Mouse (Mus musculus) testis, adult 2 months (tissue): ENCODE measurements around the gene Pcna. TPM values are rescaled to one million over a fixed set of nuclear protein-coding genes. Genes with fewer than 3 reads are reported as not detected.
"Not testable (repeated sequence)": the region's sequence is repeated elsewhere in the genome, so short reads cannot be mapped to it uniquely, and the experiment has no call there.

Experiments
- H3K27ac ChIP-seq: fragments of 200-500 bp; 2 replicates; pipeline ENCODE4 v1.5.1; 2012; ENCODE audit warnings: low read depth, low read length; ENCODE audit not compliant: control insufficient read depth, insufficient read depth
- H3K27me3 ChIP-seq: fragments of 200-500 bp; 2 replicates; pipeline ENCODE4 v1.6.1; 2012; ENCODE audit warnings: mild to moderate bottlenecking, low read length, moderate library complexity; ENCODE audit not compliant: control insufficient read depth, insufficient read depth
- H3K36me3 ChIP-seq: fragments of 200-500 bp; 2 replicates; pipeline ENCODE4 v1.6.1; 2012; ENCODE audit warnings: mild to moderate bottlenecking, low read length; ENCODE audit not compliant: control insufficient read depth, insufficient read depth
- H3K4me1 ChIP-seq: fragments of 200-500 bp; 2 replicates; pipeline ENCODE4 v1.6.1; 2012; ENCODE audit warnings: low read length; ENCODE audit not compliant: control insufficient read depth, insufficient read depth
- H3K4me3 ChIP-seq: fragments of 200-500 bp; 2 replicates; pipeline ENCODE4 v1.5.1; 2012; ENCODE audit warnings: low read depth, mild to moderate bottlenecking, low read length, moderate library complexity, mixed read lengths; ENCODE audit not compliant: control insufficient read depth
- CTCF ChIP-seq: fragments of 200-500 bp; IDR thresholded peaks from 2 replicates; pipeline ENCODE4 v1.5.1; 2012; ENCODE audit warnings: low read depth, mild to moderate bottlenecking, inconsistent platforms, low read length, moderate library complexity; ENCODE audit not compliant: control insufficient read depth, insufficient read depth, insufficient replicate concordance
- POLR2A ChIP-seq: fragments of 200-500 bp; IDR thresholded peaks from 2 replicates; pipeline ENCODE4 v1.6.1; 2012; ENCODE audit warnings: low read depth, mild to moderate bottlenecking, inconsistent platforms, low read length, moderate library complexity; ENCODE audit not compliant: control insufficient read depth
- polyA plus RNA-seq: library from polyadenylated mRNA; depleted of rRNA; stranded (reverse); fragments of >200 nt; gene quantifications from 2 replicates; pipeline ENCODE4 v1.2.3, GENCODE M21; 2012

Pcna gene
- polyA plus RNA-seq, 1 experiment = 84.2 TPM

DNA sequence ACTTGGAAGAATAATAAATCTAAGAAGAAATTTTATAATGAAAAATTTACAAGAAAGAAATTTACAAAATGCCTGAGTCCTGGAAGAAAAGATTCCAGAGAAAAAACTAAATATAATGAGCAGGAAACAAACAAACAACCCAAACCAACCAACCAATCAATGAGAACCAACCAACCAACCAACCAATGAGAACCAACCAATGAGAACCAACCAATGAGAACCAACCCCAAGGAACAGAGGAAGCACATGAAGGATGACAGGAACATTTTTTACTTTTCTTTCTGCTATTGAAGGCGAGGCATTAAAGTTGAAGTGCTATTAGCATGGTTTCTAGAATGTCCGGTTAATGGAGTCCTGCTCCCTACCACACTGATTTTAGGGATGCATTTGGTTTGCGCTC lies 7.5 kb upstream of the Pcna start:
- H3K36me3 ChIP-seq = no peaks in the 10 kb centered on the region
- no peaks in the 10 kb centered on the region; the same call in 1 of the 2 replicates for H3K4me1 ChIP-seq
- H3K4me3 ChIP-seq = no peak overlapping the region
- TF ChIP-seq POLR2A = no peak
- no peak for TF ChIP-seq CTCF
- no peak overlapping the region for H3K27ac ChIP-seq
- H3K27me3 ChIP-seq = no peaks in the 10 kb centered on the region

DNA sequence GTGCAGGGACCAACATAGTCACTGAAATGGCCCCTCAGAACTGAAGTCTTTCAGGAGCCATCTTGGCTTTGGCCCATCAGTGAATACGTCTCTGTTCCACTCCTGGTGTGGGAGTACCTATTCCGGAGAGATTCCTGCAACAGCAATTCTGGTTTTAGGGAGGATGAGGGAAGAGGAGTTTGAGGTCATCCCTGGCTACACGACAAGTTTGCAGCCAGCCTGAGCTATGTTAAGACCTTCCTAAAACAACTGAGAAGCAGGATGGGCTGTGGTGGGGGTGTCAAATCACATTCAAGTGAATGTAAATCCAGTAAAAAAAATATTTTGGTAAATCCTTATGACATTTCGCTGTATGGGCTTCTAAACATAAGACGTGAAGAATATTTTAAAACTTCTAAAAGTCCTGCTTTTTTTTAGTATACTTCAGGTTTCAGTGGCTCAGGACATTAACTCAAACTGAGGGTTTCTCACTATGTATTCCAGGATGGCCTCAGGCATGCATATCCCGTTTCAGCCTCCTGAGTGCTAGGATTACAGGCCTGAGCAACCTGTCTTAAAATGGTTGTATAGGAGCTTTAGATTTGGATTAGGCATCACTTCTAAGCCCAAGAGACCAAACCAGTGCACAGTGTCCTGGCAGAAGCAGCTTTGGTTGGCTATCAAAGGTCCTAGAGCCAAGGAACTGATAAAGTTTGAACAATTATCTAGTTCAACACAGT lies 4.4 kb upstream of the Pcna start:
- Histone ChIP-seq H3K27ac (no peak overlapping the region), H3K4me1 (no peaks in the 10 kb centered on the region), H3K4me3 (no peak overlapping the region), H3K36me3 (no peaks in the 10 kb centered on the region), H3K27me3 (no peaks in the 10 kb centered on the region)
- TF ChIP-seq POLR2A (no peak), CTCF (no peak)

DNA sequence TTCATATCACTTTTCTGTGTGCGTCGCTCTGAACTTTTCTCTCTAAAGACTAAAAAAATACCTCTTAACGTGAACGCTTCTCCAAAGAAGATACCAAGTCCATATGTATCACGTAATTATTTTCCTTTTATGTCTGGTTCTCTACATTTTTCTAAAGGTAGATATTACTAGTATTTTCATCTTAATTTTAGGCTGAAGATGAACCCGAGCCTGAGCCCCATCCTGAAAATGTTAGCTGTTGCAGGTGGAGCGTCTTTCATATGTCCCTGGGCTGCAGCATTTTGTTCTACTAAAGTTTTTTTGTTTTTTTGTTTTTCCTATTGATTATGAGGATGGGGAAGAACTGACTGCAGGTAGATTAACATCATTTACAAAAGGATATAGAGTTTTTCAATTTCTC lies 489 bp upstream of the Pcna start:
- Histone ChIP-seq H3K27ac (peak overlapping the region; percentile 73), H3K4me3 (peak overlapping the region; percentile 81), H3K4me1 (no peaks in the 10 kb centered on the region), H3K27me3 (no peaks in the 10 kb centered on the region), H3K36me3 (peaks cover 2% of the 10 kb centered on the region; the same call in 1 of the 2 replicates)
- TF ChIP-seq CTCF (no peak), POLR2A (no peak)

DNA sequence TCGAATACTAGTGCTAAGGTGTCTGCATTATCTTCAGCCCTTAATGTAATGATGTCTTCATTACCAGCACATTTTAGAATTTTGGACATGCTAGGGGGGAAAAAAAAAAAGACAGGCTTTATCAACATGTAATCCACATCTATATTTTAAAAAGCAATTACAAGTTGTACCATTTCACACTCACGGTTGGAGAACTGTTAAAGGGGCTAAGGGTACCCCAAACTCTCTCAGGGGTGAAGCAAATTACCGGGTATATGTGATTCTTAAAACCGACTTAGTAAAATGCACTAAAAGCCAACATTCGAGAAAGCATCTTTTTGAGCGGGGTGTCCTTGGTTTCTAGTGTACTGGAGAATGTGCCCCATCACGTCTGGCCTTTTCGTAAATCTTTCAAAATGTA lies 1.2 kb downstream of the Pcna start:
- Histone ChIP-seq H3K4me1 (peaks cover 3% of the 10 kb centered on the region; the same call in 1 of the 2 replicates), H3K27me3 (no peaks in the 10 kb centered on the region), H3K36me3 (peaks cover 2% of the 10 kb centered on the region; the same call in 1 of the 2 replicates), H3K27ac (no peak overlapping the region), H3K4me3 (peak overlapping the region; percentile 81; the same call in 1 of the 2 replicates)
- TF ChIP-seq CTCF = no peak
- TF ChIP-seq POLR2A = no peak

DNA sequence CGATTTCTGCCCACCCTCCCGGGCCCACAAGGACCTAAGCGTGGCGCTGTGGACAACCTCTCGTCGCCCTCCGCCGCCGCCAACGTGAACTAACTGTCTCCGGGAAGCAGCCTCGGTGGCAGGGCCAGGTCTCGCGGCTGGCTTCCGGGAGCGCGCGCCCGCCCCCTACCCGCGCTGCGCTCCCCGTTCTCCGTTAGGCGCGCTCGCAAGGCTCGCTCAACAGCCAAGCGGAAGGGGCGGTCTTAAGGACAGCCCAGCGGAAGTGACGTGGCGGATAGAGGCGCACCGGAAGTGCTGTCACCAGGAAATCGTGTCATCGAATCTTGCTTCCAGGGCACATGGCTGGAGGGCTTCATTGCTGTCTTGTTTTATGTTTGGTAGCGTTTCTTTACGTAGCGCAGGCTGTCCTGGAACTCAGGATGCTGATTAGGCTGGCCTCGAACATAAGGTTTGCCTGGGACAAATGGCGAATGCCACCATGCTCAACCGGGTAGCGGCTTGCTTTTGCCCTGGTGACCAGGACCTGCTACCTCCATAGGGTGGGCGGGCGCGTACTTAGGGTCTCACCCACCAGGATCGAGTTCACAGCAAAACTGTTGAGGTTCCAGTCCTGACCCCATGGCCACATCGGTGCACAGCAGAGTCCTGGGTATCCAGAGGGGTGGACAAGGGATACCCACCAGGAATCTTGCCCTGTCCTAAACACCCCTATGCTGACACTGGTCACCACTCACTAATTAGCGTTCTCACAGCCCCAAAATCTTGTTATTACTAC lies 5.4 kb downstream of the Pcna start, which contains the start of gene Tmem230:
Gene Tmem230, minus strand, starts transcription at position 269 of the 775 bp plus-strand sequence.
- Histone ChIP-seq H3K4me1 (peaks cover 4% of the 10 kb centered on the region; the same call in 1 of the 2 replicates), H3K27ac (peak within 1 kb of the TSS; percentile 84), H3K4me3 (peak within 1 kb of the TSS; percentile 94), H3K36me3 (peaks cover 2% of the 10 kb centered on the region), H3K27me3 (no peaks in the 10 kb centered on the region)
- no peak for TF ChIP-seq CTCF
- TF ChIP-seq POLR2A = peak; percentile 82

DNA sequence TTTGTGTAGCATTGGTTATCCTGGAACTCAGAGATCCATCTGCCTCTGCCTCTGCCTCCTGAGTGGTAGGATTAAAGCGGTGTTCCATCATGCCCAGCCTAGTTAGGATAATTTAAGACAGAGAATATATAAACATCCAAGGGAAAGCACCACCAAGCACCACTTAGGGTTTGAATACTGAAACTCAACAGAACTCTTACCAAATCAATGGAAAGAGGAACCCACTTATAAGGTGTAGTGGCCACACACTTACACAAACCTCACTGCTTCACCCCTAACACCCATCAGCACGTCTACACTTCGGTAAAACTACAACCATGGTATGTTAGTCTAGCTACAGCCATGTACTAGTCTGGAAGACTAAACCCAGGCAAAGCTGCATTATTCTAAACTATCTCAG lies 9.7 kb downstream of the Pcna start:
- peaks cover 4% of the 10 kb centered on the region; the same call in 1 of the 2 replicates for H3K4me1 ChIP-seq
- H3K4me3 ChIP-seq = no peak overlapping the region
- no peak overlapping the region for H3K27ac ChIP-seq
- no peaks in the 10 kb centered on the region for H3K27me3 ChIP-seq
- peaks cover 1% of the 10 kb centered on the region for H3K36me3 ChIP-seq
- no peak for TF ChIP-seq CTCF
- no peak for TF ChIP-seq POLR2A

DNA sequence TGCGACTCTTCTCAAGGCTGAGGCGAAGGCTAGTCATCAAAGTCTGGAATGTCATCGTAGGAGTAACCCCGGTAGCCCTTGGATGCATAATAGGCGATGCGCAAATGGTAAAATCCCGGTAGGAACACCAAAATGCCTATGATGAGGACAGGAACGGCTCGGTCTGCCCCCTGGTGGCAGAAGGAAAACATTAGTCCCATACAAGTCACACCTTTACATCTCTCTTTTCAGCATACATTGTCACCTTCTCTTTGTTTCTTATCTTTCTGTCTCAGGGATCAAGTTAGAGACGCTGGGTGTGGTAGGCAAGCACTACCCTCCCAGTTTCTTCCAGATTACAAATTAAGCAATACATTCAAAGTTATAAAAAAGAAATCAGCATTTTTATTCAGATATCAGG lies 12.7 kb downstream of the Pcna start:
- H3K27me3 ChIP-seq, H3K27ac ChIP-seq, H3K4me3 ChIP-seq, H3K4me1 ChIP-seq, H3K36me3 ChIP-seq: not testable (repeated sequence)

DNA sequence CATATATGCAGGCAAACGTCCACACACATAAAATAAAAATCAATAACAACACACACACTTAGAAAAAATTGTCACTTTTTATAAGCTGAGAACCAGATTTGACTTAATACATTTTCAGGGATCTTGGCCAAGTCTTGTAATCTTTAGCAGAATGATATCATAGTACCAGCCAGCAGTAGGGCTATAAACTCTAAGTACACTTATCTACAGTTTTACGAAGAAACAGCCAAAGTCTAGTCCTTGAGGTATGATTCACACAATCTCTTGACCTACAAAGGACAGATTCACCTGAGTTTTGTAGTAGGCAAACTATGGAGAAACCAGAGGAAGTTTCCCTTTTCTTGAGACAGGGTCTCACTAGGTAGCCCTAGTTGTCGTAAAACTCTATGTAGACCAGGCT lies 13.7 kb downstream of the Pcna start:
- not testable (repeated sequence) for H3K27me3 ChIP-seq, H3K36me3 ChIP-seq, H3K27ac ChIP-seq, H3K4me1 ChIP-seq, H3K4me3 ChIP-seq
